Comparison of ENCODE assay signal across 25 mouse cellular contexts in the genomic region with DNA sequence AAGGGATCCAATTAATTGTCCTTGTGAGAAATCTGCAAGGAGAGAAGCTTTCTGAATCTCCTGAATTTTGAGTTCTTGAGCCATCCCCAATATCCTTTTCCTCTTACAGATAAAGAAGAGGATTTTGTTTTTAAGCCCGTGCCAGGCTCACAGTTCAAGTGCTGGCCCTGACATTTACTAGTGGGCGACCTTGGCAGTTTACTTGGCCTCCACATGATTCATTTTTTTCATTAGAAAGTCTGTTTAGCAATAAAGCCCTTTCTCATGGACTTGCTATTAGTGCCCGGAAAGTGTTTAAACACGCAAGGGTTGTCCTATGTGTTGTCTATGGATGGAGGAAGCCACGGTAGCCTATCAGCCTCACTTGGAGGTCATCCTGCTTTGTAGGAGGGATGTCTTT.
DNase-seq lines count a peak whose midpoint lies in the region; ATAC-seq and TF ChIP-seq lines count a peak whose summit lies in the region.
"Had no signal": no experiment of that assay in that cellular context is flagged by ENCODE, and none has a peak within 500 bp of the region (broad histone marks: within the 10 kb centered on the region; RNA-seq: fewer than 3 reads in every experiment).

No protein-coding gene starts in this region.

- no peak for DNase-seq in embryonic facial prominence, embryonic 14.5 days (ENCODE audit: low spot score)
- no peak for DNase-seq in embryonic facial prominence, embryonic 10.5 days (ENCODE audit: low spot score)
- DNase-seq in 3T3-L1 (ENCODE audit: low read depth, low spot score), result peak; percentile 69
- DNase-seq in adrenal gland, adult 8-10 months, result peak; percentile 80
- DNase-seq in layer of hippocampus, postnatal 36 days, result no peak
- DNase-seq in thymus, postnatal 14 days, result no peak
- DNase-seq: cerebellum, adult 18-20 months; cerebellum, postnatal 25 days; embryo, embryonic 11 days; kidney, adult 18-20 months; kidney, postnatal 4 days; layer of hippocampus, adult 9-11 months; liver, embryonic 13.5 days; lung, adult 2 months; lung, postnatal 14 days; thymus, adult 18-20 months; thymus, postnatal 4 days had no signal

- H3K4me3 ChIP-seq in embryonic facial prominence, embryonic 14.5 days (ENCODE audit: low read depth, low read length), result no peak overlapping the region
- H3K4me3 ChIP-seq in embryonic facial prominence, embryonic 10.5 days, result no peak overlapping the region
- no peak overlapping the region for H3K4me3 ChIP-seq in embryonic fibroblast, embryonic 13.5 days (ENCODE audit: insufficient read depth, low read length)
- H3K4me3 ChIP-seq: forebrain, embryonic 12.5 days; heart, embryonic 12.5 days; hindbrain, embryonic 13.5 days; left cerebral cortex, adult 2 months; liver, embryonic 13.5 days; midbrain, embryonic 12.5 days had no signal

- H3K4me2 ChIP-seq in embryonic facial prominence, embryonic 14.5 days (ENCODE audit: low read depth, low read length), result no peak overlapping the region
- H3K4me2 ChIP-seq: forebrain, embryonic 12.5 days; heart, embryonic 12.5 days; hindbrain, embryonic 13.5 days; liver, embryonic 13.5 days; midbrain, embryonic 12.5 days had no signal

- 88% methylated on average over 5 of the region's 5 CpGs for WGBS in embryonic facial prominence, embryonic 14.5 days
- WGBS in embryonic facial prominence, embryonic 10.5 days, result 94% methylated on average over 5 of the region's 5 CpGs

- ATAC-seq in embryonic facial prominence, embryonic 14.5 days (ENCODE audit: low read depth), result no peak
- ATAC-seq: CD4-positive, CD25-positive, alpha-beta regulatory T cell, adult 4 months; inflammation-experienced regulatory T-cells, adult 6 months had no signal

- no peak for TF ChIP-seq CTCF in embryonic fibroblast, embryonic 13.5 days (IDR thresholded peaks at IDR 0.05; ENCODE audit: borderline replicate concordance, insufficient read depth, low read length)

- peak overlapping the region; percentile 9; the same call in 1 of the 2 replicates for H3K27ac ChIP-seq in embryonic facial prominence, embryonic 14.5 days (replicated peaks; ENCODE audit: low read depth, low read length)
- no peak overlapping the region for H3K27ac ChIP-seq in embryonic facial prominence, embryonic 10.5 days (replicated peaks)
- peak overlapping the region; percentile 80 for H3K27ac ChIP-seq in embryonic fibroblast, embryonic 13.5 days (ENCODE audit: insufficient read depth, low read length)
- H3K27ac ChIP-seq: forebrain, embryonic 12.5 days; hindbrain, embryonic 13.5 days; left cerebral cortex, adult 2 months; liver, embryonic 13.5 days; midbrain, embryonic 12.5 days had no signal

- H3K27me3 ChIP-seq in embryonic facial prominence, embryonic 14.5 days (replicated peaks; ENCODE audit: control insufficient read depth, insufficient read depth, low read length), result no peaks in the 10 kb centered on the region
- H3K27me3 ChIP-seq in embryonic facial prominence, embryonic 10.5 days (replicated peaks; ENCODE audit: low read depth, poor library complexity, severe bottlenecking), result no peaks in the 10 kb centered on the region
- H3K27me3 ChIP-seq: forebrain, embryonic 12.5 days; heart, embryonic 12.5 days; hindbrain, embryonic 13.5 days; liver, embryonic 13.5 days; midbrain, embryonic 12.5 days had no signal

- H3K36me3 ChIP-seq in embryonic facial prominence, embryonic 14.5 days (ENCODE audit: control insufficient read depth, insufficient read depth, low read length), result peaks cover 3% of the 10 kb centered on the region; the same call in 1 of the 2 replicates
- H3K36me3 ChIP-seq in embryonic facial prominence, embryonic 10.5 days (replicated peaks), result peaks cover 6% of the 10 kb centered on the region; the same call in 1 of the 2 replicates
- H3K36me3 ChIP-seq: forebrain, embryonic 12.5 days; hindbrain, embryonic 13.5 days; liver, embryonic 13.5 days; midbrain, embryonic 12.5 days had no signal

- H3K4me1 ChIP-seq in embryonic facial prominence, embryonic 14.5 days (ENCODE audit: control insufficient read depth, insufficient read depth, low read length), result 0 out of 2 replicates have a peak, but pooled peaks cover 4% of the 10 kb centered on the region
- H3K4me1 ChIP-seq in embryonic facial prominence, embryonic 10.5 days, result no peaks in the 10 kb centered on the region
- peaks cover 19% of the 10 kb centered on the region for H3K4me1 ChIP-seq in embryonic fibroblast, embryonic 13.5 days (ENCODE audit: control insufficient read depth, insufficient read depth, low read length)
- H3K4me1 ChIP-seq: forebrain, embryonic 12.5 days; hindbrain, embryonic 13.5 days; midbrain, embryonic 12.5 days had no signal

- H3K9me3 ChIP-seq in embryonic facial prominence, embryonic 14.5 days (ENCODE audit: control insufficient read depth, low read length), result no peaks in the 10 kb centered on the region
- H3K9me3 ChIP-seq in embryonic facial prominence, embryonic 10.5 days, result no peaks in the 10 kb centered on the region
- H3K9me3 ChIP-seq: forebrain, embryonic 12.5 days; heart, embryonic 12.5 days; hindbrain, embryonic 13.5 days; liver, embryonic 13.5 days; midbrain, embryonic 12.5 days had no signal

- no peak overlapping the region for H3K9ac ChIP-seq in embryonic facial prominence, embryonic 14.5 days (ENCODE audit: low read depth, low read length)
- H3K9ac ChIP-seq: forebrain, embryonic 12.5 days; heart, embryonic 12.5 days; hindbrain, embryonic 13.5 days; liver, embryonic 13.5 days; midbrain, embryonic 12.5 days had no signal

- TF ChIP-seq POLR2A in embryonic fibroblast, embryonic 13.5 days (IDR thresholded peaks at IDR 0.05; ENCODE audit: low read depth, low read length), result no peak

Comparison
In these comparisons a context has a peak if more than half of its experiments do, and no peak if none do; other contexts are left out.
1. DNase-seq: peak in 3T3-L1 (single experiment) and adrenal gland, adult 8-10 months (single experiment); none in embryonic facial prominence, embryonic 14.5 days (single experiment), embryonic facial prominence, embryonic 10.5 days (single experiment), layer of hippocampus, postnatal 36 days (0 of 2) and thymus, postnatal 14 days (single experiment).